In genomic region chr4:155143871-155144502, GRCm38 (mm10) we compare ENCODE assay signal across 8 mouse cellular contexts. TPM values are rescaled to one million over a fixed set of nuclear protein-coding genes. Genes with fewer than 3 reads are reported as not detected.
A peak's percentile ranks its signal among the peaks of the same experiment; 100 is the strongest.
DNase-seq lines count a peak whose midpoint lies in the region; ATAC-seq and TF ChIP-seq lines count a peak whose summit lies in the region.

No protein-coding gene starts in this region.

- no peak overlapping the region for H3K4me3 ChIP-seq in forebrain, postnatal 0 days (ENCODE audit: low read depth, low read length)
- H3K4me3 ChIP-seq in lung, postnatal 0 days (ENCODE audit: low read depth, low read length): no peak overlapping the region

- 0 out of 2 replicates have a peak overlapping the region, but pooled peaks have one; percentile 4 for H3K4me2 ChIP-seq in forebrain, postnatal 0 days (ENCODE audit: low read depth)
- H3K4me2 ChIP-seq in lung, postnatal 0 days (replicated peaks; ENCODE audit: low read depth, low read length): 0 out of 2 replicates have a peak overlapping the region, but pooled peaks have one; percentile 11

- no peak for TF ChIP-seq EP300 in lung, postnatal 0 days (IDR thresholded peaks at IDR 0.05)

- intact Hi-C loops in heart, postnatal 25 days (cut with DNase I): no loop called here

- no peak for TF ChIP-seq CTCF in forebrain, postnatal 0 days (IDR thresholded peaks at IDR 0.05; ENCODE audit: low read depth)
- TF ChIP-seq CTCF in lung, postnatal 0 days (IDR thresholded peaks at IDR 0.05): no peak

- ATAC-seq in forebrain, postnatal 0 days: peak; percentile 93
- ATAC-seq in lung, postnatal 0 days: peak; percentile 85

- peak; percentile 29 to 62 for DNase-seq in cerebellum, postnatal 4 days (ENCODE audit: low spot score in 2 of 2)
- DNase-seq in cerebellum, adult 11-12 months: no peak
- peak; percentile 76 for DNase-seq in forebrain, postnatal 0 days
- peak; percentile 81 for DNase-seq in heart, postnatal 25 days (ENCODE audit: low spot score)
- peak; percentile 75 to 85 for DNase-seq in kidney, postnatal 4 days
- peak; percentile 92 for DNase-seq in lung, postnatal 0 days (ENCODE audit: low spot score)
- peak; percentile 48 for DNase-seq in right cerebral cortex, adult 18-20 months
- no peak for DNase-seq in thymus, adult 18-20 months

- 0 out of 2 replicates have a peak overlapping the region, but pooled peaks have one; percentile 15 for H3K9ac ChIP-seq in forebrain, postnatal 0 days
- no peak overlapping the region; the same call in 1 of the 2 replicates for H3K9ac ChIP-seq in lung, postnatal 0 days (replicated peaks; ENCODE audit: low read depth)

- no peaks in the 10 kb centered on the region for H3K9me3 ChIP-seq in forebrain, postnatal 0 days (ENCODE audit: low read length)
- H3K9me3 ChIP-seq in lung, postnatal 0 days (ENCODE audit: low read length): no peaks in the 10 kb centered on the region

- no peaks in the 10 kb centered on the region for H3K27me3 ChIP-seq in forebrain, postnatal 0 days (ENCODE audit: insufficient read depth, low read length)
- H3K27me3 ChIP-seq in lung, postnatal 0 days (replicated peaks; ENCODE audit: insufficient read depth, low read length): no peaks in the 10 kb centered on the region

- H3K36me3 ChIP-seq in forebrain, postnatal 0 days (ENCODE audit: insufficient read depth): no peaks in the 10 kb centered on the region
- H3K36me3 ChIP-seq in lung, postnatal 0 days (ENCODE audit: insufficient read depth, low read length): no peaks in the 10 kb centered on the region

- peak overlapping the region; percentile 70 for H3K27ac ChIP-seq in forebrain, postnatal 0 days (ENCODE audit: low read depth, low read length)
- peak overlapping the region; percentile 89 for H3K27ac ChIP-seq in lung, postnatal 0 days (ENCODE audit: low read length)

- H3K4me1 ChIP-seq in forebrain, postnatal 0 days (ENCODE audit: insufficient read depth): peaks cover 18% of the 10 kb centered on the region
- peaks cover 14% of the 10 kb centered on the region for H3K4me1 ChIP-seq in lung, postnatal 0 days (ENCODE audit: insufficient read depth, low read depth, low read length)

- WGBS in forebrain, postnatal 0 days: 15% methylated on average over 12 of the region's 12 CpGs
- 32% methylated on average over 12 of the region's 12 CpGs for WGBS in lung, postnatal 0 days

RNA-seq across cellular contexts. Expression of gene Morn1, which starts 57.6 kb away (rescaled TPM):
- 6.0 and 7.4 TPM in 2 replicates for total RNA-seq in forebrain, postnatal 0 days (2014; rRNA removed)
- polyA plus RNA-seq in forebrain, postnatal 0 days (2015; fragmentation: Nextera tagmentation; extraction: Ambion mirVana): 8.2 and 9.7 TPM in 2 replicates
- 1 to 10 TPM; 1.1 to 1.3 TPM for total RNA-seq in heart, postnatal 25 days (2021)
- 6.2 and 9.4 TPM in 2 replicates for polyA plus RNA-seq in lung, postnatal 0 days (2015; fragmentation: Nextera tagmentation; extraction: Ambion mirVana)

RNA-seq across cellular contexts. Expression of gene Rer1, which starts 57.8 kb away (rescaled TPM):
- total RNA-seq in forebrain, postnatal 0 days (2014; rRNA removed): 92.4 and 116 TPM in 2 replicates
- 136 and 140 TPM in 2 replicates for polyA plus RNA-seq in forebrain, postnatal 0 days (2015; fragmentation: Nextera tagmentation; extraction: Ambion mirVana)
- 10 to 100 TPM; 66.1 to 68.7 TPM for total RNA-seq in heart, postnatal 25 days (2021)
- polyA plus RNA-seq in lung, postnatal 0 days (2015; fragmentation: Nextera tagmentation; extraction: Ambion mirVana): 156 and 157 TPM in 2 replicates

Comparison
In these comparisons a context has a peak if more than half of its experiments do, and no peak if none do; other contexts are left out.
1. DNase-seq: peak in cerebellum, postnatal 4 days (2 of 2), forebrain, postnatal 0 days (single experiment), heart, postnatal 25 days (single experiment), kidney, postnatal 4 days (2 of 2), lung, postnatal 0 days (single experiment) and right cerebral cortex, adult 18-20 months (single experiment); none in cerebellum, adult 11-12 months (single experiment) and thymus, adult 18-20 months (0 of 2).